Mouse (Mus musculus) liver, postnatal 0 days (tissue): ENCODE results near the gene Rin2. TPM values are rescaled to one million over a fixed set of nuclear protein-coding genes. Genes with fewer than 3 reads are reported as not detected.

ENCODE experiments used
- ATAC-seq: fragments of 200-750 bp; cut with Nextera tagmentation; 2 replicates; pipeline ENCODE4 v1.8.0; 2017; ENCODE audit warnings: mild to moderate bottlenecking, moderate library complexity
- DNase-seq: peaks from one replicate; pipeline ENCODE4 v3.0.0-alpha.2; 2016
- H3K27ac ChIP-seq: fragments of 300-500 bp; sonication (generic); 2 replicates; pipeline ENCODE4 v1.5.1; 2014; ENCODE audit warnings: antibody characterized with exemption, moderate library complexity, mild to moderate bottlenecking, low read depth
- H3K27me3 ChIP-seq: fragments of 300-500 bp; sonication (generic); 2 replicates; pipeline ENCODE4 v1.6.1; 2014; ENCODE audit warnings: low read length, control low read depth, mixed read lengths; ENCODE audit not compliant: insufficient read depth
- H3K36me3 ChIP-seq: fragments of 300-500 bp; sonication (generic); replicated peaks from 2 replicates; pipeline ENCODE4 v1.6.1; 2014; ENCODE audit warnings: mild to moderate bottlenecking, control low read depth, low read length, moderate library complexity, mixed read lengths; ENCODE audit not compliant: insufficient read depth
- H3K4me1 ChIP-seq: fragments of 300-500 bp; sonication (generic); 2 replicates; pipeline ENCODE4 v1.6.1; 2014; ENCODE audit warnings: antibody characterized with exemption, mild to moderate bottlenecking, control low read depth; ENCODE audit not compliant: insufficient read depth
- H3K4me2 ChIP-seq: fragments of 300-500 bp; sonication (generic); 2 replicates; pipeline ENCODE4 v1.6.1; 2014; ENCODE audit warnings: low read depth, mild to moderate bottlenecking, low read length, moderate library complexity, mixed read lengths
- H3K4me3 ChIP-seq: fragments of 300-500 bp; sonication (generic); 2 replicates; pipeline ENCODE4 v1.5.1; 2014; ENCODE audit warnings: low read depth, low read length
- H3K9ac ChIP-seq: fragments of 300-500 bp; sonication (generic); replicated peaks from 2 replicates; pipeline ENCODE4 v1.6.1; 2014; ENCODE audit warnings: mild to moderate bottlenecking, moderate library complexity
- H3K9me3 ChIP-seq: fragments of 300-500 bp; sonication (generic); 2 replicates; pipeline ENCODE4 v1.6.1; 2016; ENCODE audit warnings: mild to moderate bottlenecking, control low read depth, low read length, mixed read lengths
- CTCF ChIP-seq: sonication (generic); IDR thresholded peaks from 2 replicates; pipeline ENCODE4 v1.5.1; 2016; ENCODE audit warnings: antibody characterized with exemption, low read depth
- EP300 ChIP-seq: IDR thresholded peaks from 2 replicates; pipeline ENCODE4 v1.6.1; 2016; ENCODE audit warnings: antibody characterized with exemption, low read depth, mild to moderate bottlenecking
- WGBS: fragments of 180-500 bp; shearing (Covaris S2); extraction: QIAGEN DNeasy Blood & Tissue Kit; methylation state at CpG from one replicate; pipeline ENCODE4 v1.1.7; 2014; ENCODE audit not compliant: insufficient replicate concordance; 5-methylcytosine and 5-hydroxymethylcytosine counted together
- polyA plus RNA-seq: library from polyadenylated mRNA; unstranded; fragments of >200 nt; fragmentation: Nextera tagmentation; extraction: Ambion mirVana; gene quantifications from 2 replicates; pipeline ENCODE4 v1.2.1, GENCODE M21; 2015

Rin2 gene
- 3.8 and 5.0 TPM in 2 replicates for polyA plus RNA-seq

- ATAC-seq (peak; percentile 73), DNase-seq (peak; percentile 71)
- Histone ChIP-seq H3K4me1 (peaks cover 11% of the 10 kb centered on the region; the same call in 1 of the 2 replicates), H3K4me2 (peak within 1 kb of the TSS; percentile 82), H3K27me3 (no peaks in the 10 kb centered on the region), H3K9ac (peak within 1 kb of the TSS; percentile 59), H3K9me3 (no peaks in the 10 kb centered on the region), H3K27ac (peak within 1 kb of the TSS; percentile 88), H3K36me3 (no peaks in the 10 kb centered on the region), H3K4me3 (peak within 1 kb of the TSS; percentile 67)
- under 1% methylated on average over 32 of the region's 33 CpGs for WGBS
- TF ChIP-seq EP300 (no peak), CTCF (no peak)
These were observed at the start of gene Rin2 for GRCm38 (mm10) chr2:145675142-145675755. Gene Rin2, plus strand, starts transcription at chr2:145675215.

- Histone ChIP-seq H3K9ac (no peak overlapping the region), H3K4me3 (no peak overlapping the region), H3K4me2 (no peak overlapping the region), H3K9me3 (no peaks in the 10 kb centered on the region), H3K36me3 (no peaks in the 10 kb centered on the region), H3K4me1 (no peaks in the 10 kb centered on the region), H3K27ac (no peak overlapping the region), H3K27me3 (no peaks in the 10 kb centered on the region)
- TF ChIP-seq CTCF (no peak), EP300 (no peak)
- no peak for DNase-seq
- no peak for ATAC-seq
- 79% methylated on average over 6 of the region's 6 CpGs for WGBS
These were observed 43.8 kb upstream of the Rin2 start for GRCm38 (mm10) chr2:145631123-145631798.

- DNase-seq: no peak
- no peak overlapping the region for H3K4me3 ChIP-seq
- H3K27ac ChIP-seq: no peak overlapping the region
- H3K36me3 ChIP-seq: no peaks in the 10 kb centered on the region
- TF ChIP-seq CTCF (no peak), EP300 (no peak)
- no peak for ATAC-seq
- 61% methylated on average over 4 of the region's 4 CpGs for WGBS
- H3K9ac ChIP-seq: no peak overlapping the region
- no peaks in the 10 kb centered on the region for H3K9me3 ChIP-seq
- H3K27me3 ChIP-seq: no peaks in the 10 kb centered on the region
- H3K4me1 ChIP-seq: no peaks in the 10 kb centered on the region
- H3K4me2 ChIP-seq: no peak overlapping the region
These were observed 43.2 kb upstream of the Rin2 start for GRCm38 (mm10) chr2:145631799-145632174.

- H3K27ac ChIP-seq: no peak overlapping the region
- no peak for ATAC-seq
- TF ChIP-seq EP300 (no peak), CTCF (no peak)
- no peaks in the 10 kb centered on the region for H3K36me3 ChIP-seq
- H3K4me2 ChIP-seq: no peak overlapping the region
- no peaks in the 10 kb centered on the region for H3K4me1 ChIP-seq
- H3K27me3 ChIP-seq: no peaks in the 10 kb centered on the region
- WGBS: 60% methylated on average over 5 of the region's 5 CpGs
- DNase-seq: no peak
- H3K4me3 ChIP-seq: no peak overlapping the region
- no peak overlapping the region for H3K9ac ChIP-seq
- no peaks in the 10 kb centered on the region for H3K9me3 ChIP-seq
These were observed 41.2 kb upstream of the Rin2 start for GRCm38 (mm10) chr2:145633811-145634210.

- no peaks in the 10 kb centered on the region for H3K4me1 ChIP-seq
- H3K36me3 ChIP-seq: no peaks in the 10 kb centered on the region
- no peak overlapping the region for H3K27ac ChIP-seq
- 84% methylated on average over 21 of the region's 21 CpGs for WGBS
- DNase-seq (no peak), ATAC-seq (no peak)
- no peak for TF ChIP-seq CTCF
- no peak for TF ChIP-seq EP300
- no peaks in the 10 kb centered on the region for H3K27me3 ChIP-seq
- no peak overlapping the region for H3K9ac ChIP-seq
- no peak overlapping the region for H3K4me2 ChIP-seq
- H3K9me3 ChIP-seq: no peaks in the 10 kb centered on the region
- no peak overlapping the region for H3K4me3 ChIP-seq
These were observed 34.6 kb upstream of the Rin2 start for GRCm38 (mm10) chr2:145640255-145640984.

- no peak for DNase-seq
- no peaks in the 10 kb centered on the region for H3K4me1 ChIP-seq
- no peak overlapping the region for H3K27ac ChIP-seq
- no peak overlapping the region for H3K9ac ChIP-seq
- H3K27me3 ChIP-seq: no peaks in the 10 kb centered on the region
- TF ChIP-seq CTCF (no peak), EP300 (no peak)
- no peaks in the 10 kb centered on the region for H3K9me3 ChIP-seq
- ATAC-seq: no peak
- H3K36me3 ChIP-seq: no peaks in the 10 kb centered on the region
- WGBS: 44% methylated on average over 12 of the region's 12 CpGs
- no peak overlapping the region for H3K4me2 ChIP-seq
- no peak overlapping the region for H3K4me3 ChIP-seq
These were observed 19.5 kb upstream of the Rin2 start for GRCm38 (mm10) chr2:145655373-145655960.
